Mouse (Mus musculus) heart, adult 8-10 months (tissue): ENCODE measurements around the gene Cldn2. TPM values are rescaled to one million over a fixed set of nuclear protein-coding genes. Genes with fewer than 3 reads are reported as not detected.

Experiments used
- DNase-seq: peaks from one replicate; pipeline ENCODE4 v3.0.0; 2022; ENCODE audit warnings: low spot score
- total RNA-seq, 4 experiments: library from RNA; stranded (reverse); gene quantifications; 2 replicates each; pipeline ENCODE4 v1.2.4; 2022

The Cldn2 gene
- total RNA-seq, 4 experiments from 2014 or later, result not detected

GRCm38 (mm10) chrX:139807391-139807790 is 6.8 kb downstream of the Cldn2 start:
- DNase-seq, result no peak

GRCm38 (mm10) chrX:139808085-139808484 is 7.5 kb downstream of the Cldn2 start:
- no peak for DNase-seq

GRCm38 (mm10) chrX:139808501-139808900 is 7.9 kb downstream of the Cldn2 start:
- DNase-seq, result no peak

- no peak for DNase-seq
Observed at GRCm38 (mm10) chrX:139812636-139813298, 12.1 kb downstream of the Cldn2 start.

- DNase-seq, result no peak
Observed at GRCm38 (mm10) chrX:139813299-139814002, 12.8 kb downstream of the Cldn2 start.

GRCm38 (mm10) chrX:139814018-139814635 is 13.5 kb downstream of the Cldn2 start:
- no peak for DNase-seq

GRCm38 (mm10) chrX:139815201-139815600 is 14.6 kb downstream of the Cldn2 start:
- no peak for DNase-seq

- no peak for DNase-seq
Observed at GRCm38 (mm10) chrX:139825402-139825801, 24.8 kb downstream of the Cldn2 start.

- no peak for DNase-seq
Observed at GRCm38 (mm10) chrX:139826926-139827325, 26.3 kb downstream of the Cldn2 start.

- no peak for DNase-seq
Observed at GRCm38 (mm10) chrX:139828363-139829092, 27.9 kb downstream of the Cldn2 start.

GRCm38 (mm10) chrX:139832464-139832863 is 31.8 kb downstream of the Cldn2 start:
- peak; percentile 5 for DNase-seq

GRCm38 (mm10) chrX:139839057-139839456 is 38.4 kb downstream of the Cldn2 start:
- no peak for DNase-seq

GRCm38 (mm10) chrX:139841091-139841490 is 40.5 kb downstream of the Cldn2 start:
- no peak for DNase-seq

GRCm38 (mm10) chrX:139854795-139855194 is 54.2 kb downstream of the Cldn2 start:
- no peak for DNase-seq

GRCm38 (mm10) chrX:139859402-139859801 is 58.8 kb downstream of the Cldn2 start:
- peak; percentile 11 for DNase-seq

Other genes starting within 250 kb of the Cldn2 start
- gene Rnf128, start 237.5 kb upstream of the Cldn2 start, total RNA-seq, result 10 to 100 TPM; 56.5 to 70.7 (median 64.1) TPM
- 1 to 10 TPM; 5.3 to 6.1 (median 5.6) TPM for gene Tbc1d8b, start 115.8 kb upstream of the Cldn2 start, total RNA-seq
- gene Gm15013, start 86.3 kb upstream of the Cldn2 start, total RNA-seq, result not detected
- gene Ripply1, start 18.5 kb upstream of the Cldn2 start, total RNA-seq, result not detected
- 1 to 10 TPM; 2.8 to 5.7 (median 3.9) TPM for gene Morc4, start 70.8 kb downstream of the Cldn2 start, total RNA-seq
- 1 to 10 TPM; 6.6 to 7.7 (median 7.1) TPM for gene Rbm41, start 197.8 kb downstream of the Cldn2 start, total RNA-seq